Mouse (Mus musculus) limb, embryonic 12.5 days (tissue): ENCODE data around the gene Ppp1r32. TPM values are rescaled to one million over a fixed set of nuclear protein-coding genes. Genes with fewer than 3 reads are reported as not detected.

ENCODE experiments used
- ATAC-seq: fragments of 200-750 bp; cut with Nextera tagmentation; 2 replicates; pipeline ENCODE4 v1.8.0; 2017; ENCODE audit warnings: low read depth, moderate TSS enrichment; ENCODE audit not compliant: insufficient number of reproducible peaks, insufficient read depth, low FRiP score, low TSS enrichment
- H3K27ac ChIP-seq: fragments of 300-500 bp; sonication (generic); 2 replicates; pipeline ENCODE4 v1.5.1; 2016; ENCODE audit warnings: mild to moderate bottlenecking, moderate library complexity
- H3K27me3 ChIP-seq: fragments of 300-500 bp; sonication (generic); 2 replicates; pipeline ENCODE4 v1.6.1; 2016; ENCODE audit warnings: mild to moderate bottlenecking, moderate library complexity
- H3K36me3 ChIP-seq: fragments of 300-500 bp; sonication (generic); 2 replicates; pipeline ENCODE4 v1.6.1; 2016; ENCODE audit warnings: mild to moderate bottlenecking, moderate library complexity
- H3K4me1 ChIP-seq: fragments of 300-500 bp; sonication (generic); replicated peaks from 2 replicates; pipeline ENCODE4 v1.6.1; 2016
- H3K4me2 ChIP-seq: fragments of 300-500 bp; sonication (generic); 2 replicates; pipeline ENCODE4 v1.6.1; 2016; ENCODE audit warnings: mild to moderate bottlenecking, moderate library complexity
- H3K4me3 ChIP-seq: fragments of 300-500 bp; sonication (generic); replicated peaks from 2 replicates; pipeline ENCODE4 v1.5.1; 2016; ENCODE audit warnings: mild to moderate bottlenecking
- H3K9ac ChIP-seq: fragments of 300-500 bp; sonication (generic); replicated peaks from 2 replicates; pipeline ENCODE4 v1.6.1; 2016; ENCODE audit warnings: mild to moderate bottlenecking, moderate library complexity
- H3K9me3 ChIP-seq: fragments of 300-500 bp; sonication (generic); 2 replicates; pipeline ENCODE4 v1.6.1; 2016; ENCODE audit warnings: mild to moderate bottlenecking, moderate library complexity
- WGBS: fragments of 180-500 bp; shearing (Covaris S2); methylation state at CpG from one replicate; pipeline ENCODE4 v1.1.7; 2016; 5-methylcytosine and 5-hydroxymethylcytosine counted together
- polyA plus RNA-seq: library from polyadenylated mRNA; unstranded; fragments of >200 nt; fragmentation: Nextera tagmentation; extraction: Ambion mirVana; gene quantifications from 2 replicates; pipeline ENCODE4 v1.2.1, GENCODE M21; 2016

The Ppp1r32 gene
- polyA plus RNA-seq = not detected in 2 replicates

DNA sequence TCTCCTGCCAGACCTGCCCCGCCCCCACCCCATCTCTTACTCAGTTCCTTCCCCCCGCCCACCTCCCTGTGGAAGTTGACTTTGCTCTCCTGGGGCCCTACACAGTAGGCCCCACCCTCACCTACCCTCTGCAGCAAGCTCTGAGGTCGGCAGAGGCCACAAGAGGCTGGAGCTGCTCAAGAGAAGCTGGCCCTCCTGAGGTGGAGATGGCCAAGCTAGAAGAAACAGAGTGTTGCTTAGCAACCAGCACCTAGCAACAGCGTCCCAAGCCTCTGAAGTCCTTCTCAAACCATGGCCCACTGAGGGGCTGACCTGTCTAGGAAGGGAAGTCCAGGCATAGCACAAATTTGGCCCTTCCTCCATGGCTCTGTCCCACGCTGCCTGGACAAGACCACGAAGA is at the start of gene Ppp1r32:
Gene Ppp1r32, minus strand, starts transcription at position 226 of the 400 bp plus-strand sequence.
- Histone ChIP-seq H3K36me3 (no peaks in the 10 kb centered on the region), H3K27ac (no peak within 1 kb of the TSS), H3K4me1 (no peaks in the 10 kb centered on the region), H3K4me3 (no peak within 1 kb of the TSS), H3K9me3 (no peaks in the 10 kb centered on the region), H3K4me2 (no peak within 1 kb of the TSS), H3K27me3 (0 out of 2 replicates have a peak, but pooled peaks cover 7% of the 10 kb centered on the region), H3K9ac (no peak within 1 kb of the TSS)
- ATAC-seq = no peak
- 32% methylated on average over 6 of the region's 6 CpGs for WGBS

DNA sequence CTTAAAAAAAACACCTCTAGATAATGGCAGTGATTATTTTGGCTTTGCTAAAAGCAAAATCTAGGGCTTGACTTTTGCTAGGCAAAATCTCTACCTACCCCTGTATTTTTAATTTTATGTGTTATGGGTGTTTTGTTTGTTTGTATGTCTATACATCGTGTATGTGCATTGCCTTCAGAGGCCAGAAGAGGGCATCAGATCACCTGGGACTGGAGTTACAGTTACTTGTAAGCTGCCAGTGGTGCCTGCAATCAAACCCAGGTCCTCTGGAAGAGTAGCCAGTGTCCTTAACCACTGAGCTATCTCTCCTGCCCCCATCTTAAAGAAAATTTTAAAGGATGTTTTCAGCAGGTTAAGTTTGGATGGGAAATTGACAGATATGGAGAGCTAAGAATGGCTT is 47.4 kb upstream of the Ppp1r32 start:
- H3K27ac ChIP-seq = no peak overlapping the region
- H3K4me3 ChIP-seq = no peak overlapping the region
- H3K27me3 ChIP-seq = no peaks in the 10 kb centered on the region
- H3K9ac ChIP-seq = no peak overlapping the region
- H3K4me1 ChIP-seq = peaks cover 17% of the 10 kb centered on the region
- no peak overlapping the region for H3K4me2 ChIP-seq
- no peak for ATAC-seq
- H3K36me3 ChIP-seq = peaks cover 60% of the 10 kb centered on the region
- no peaks in the 10 kb centered on the region for H3K9me3 ChIP-seq
- WGBS = 97% methylated on average over 1 of the region's 1 CpGs

DNA sequence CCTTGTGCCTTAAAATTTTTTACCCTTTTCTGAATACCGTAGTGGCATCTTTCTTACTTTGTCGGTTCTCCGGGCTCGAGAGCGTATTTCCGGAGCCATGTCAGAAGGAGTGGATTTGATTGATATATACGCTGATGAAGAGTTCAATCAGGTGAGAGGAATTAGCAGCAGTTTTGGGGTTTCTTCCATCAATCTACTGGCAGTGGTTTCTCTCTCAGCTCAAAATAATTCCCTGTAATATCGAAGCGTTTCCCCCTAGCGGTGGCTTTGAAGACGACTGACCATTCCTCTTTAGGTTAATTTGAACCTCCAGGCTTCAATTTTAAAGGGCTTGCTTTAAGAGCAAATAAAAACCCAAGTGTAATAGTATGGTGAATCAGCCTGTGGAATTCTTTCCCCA is 43.2 kb upstream of the Ppp1r32 start, which contains the start of gene Sdhaf2:
Gene Sdhaf2, minus strand, starts transcription at position 233 of the 400 bp plus-strand sequence.
- Histone ChIP-seq H3K36me3 (peaks cover 24% of the 10 kb centered on the region), H3K9me3 (no peaks in the 10 kb centered on the region), H3K4me2 (peak within 1 kb of the TSS; percentile 73), H3K27ac (peak within 1 kb of the TSS; percentile 99), H3K27me3 (no peaks in the 10 kb centered on the region), H3K4me1 (peaks cover 21% of the 10 kb centered on the region), H3K9ac (peak within 1 kb of the TSS; percentile 97), H3K4me3 (peak within 1 kb of the TSS; percentile 90)
- ATAC-seq = no peak
- under 1% methylated on average over 11 of the region's 11 CpGs for WGBS

DNA sequence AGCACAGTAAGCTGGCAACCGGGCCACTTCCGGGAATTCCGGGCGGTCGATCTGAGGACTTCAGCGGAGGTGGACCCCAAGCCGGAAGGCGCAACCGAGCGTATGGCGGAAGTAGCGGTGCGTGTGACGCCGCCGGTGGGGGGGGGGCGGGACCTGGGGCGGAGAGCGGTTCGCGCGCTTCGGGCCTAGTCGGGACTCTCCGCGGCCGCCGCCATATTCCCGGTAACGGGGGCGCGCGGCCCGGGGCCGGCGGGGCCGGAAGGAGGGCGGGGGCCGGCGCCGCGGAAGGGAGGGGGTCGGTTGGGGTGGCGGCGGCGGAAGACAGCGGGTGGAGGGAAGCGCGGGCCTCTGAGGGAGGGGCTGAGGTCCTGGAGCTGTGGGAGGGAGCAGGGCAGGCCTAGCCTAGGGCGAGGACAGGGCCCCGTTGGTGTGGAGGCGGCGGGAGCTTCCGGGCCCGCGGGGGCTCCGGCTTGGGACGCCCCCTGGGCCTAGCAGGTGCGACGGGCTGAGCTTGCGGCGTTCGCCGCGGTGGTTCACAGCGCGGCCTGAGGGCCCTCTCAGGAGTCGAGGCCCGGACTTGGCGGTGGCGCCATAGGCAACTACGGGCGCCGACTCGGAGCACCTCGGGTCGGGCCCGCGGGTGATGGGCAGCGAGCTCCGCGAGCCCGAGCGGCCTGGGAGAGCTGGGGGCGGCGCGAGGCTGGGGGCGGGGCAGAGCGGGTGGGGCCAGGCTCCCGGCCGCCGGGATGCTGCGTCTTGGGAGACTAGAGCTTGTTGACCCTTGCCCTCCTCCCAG is 42.6 kb upstream of the Ppp1r32 start, which contains the start of gene Cpsf7:
Gene Cpsf7, plus strand, starts transcription at position 161 of the 796 bp plus-strand sequence.
- Histone ChIP-seq H3K27ac (peak within 1 kb of the TSS; percentile 99), H3K9ac (peak within 1 kb of the TSS; percentile 97), H3K4me3 (peak within 1 kb of the TSS; percentile 90), H3K9me3 (no peaks in the 10 kb centered on the region), H3K27me3 (no peaks in the 10 kb centered on the region), H3K36me3 (peaks cover 18% of the 10 kb centered on the region), H3K4me2 (peak within 1 kb of the TSS; percentile 73), H3K4me1 (peaks cover 21% of the 10 kb centered on the region)
- under 1% methylated on average over 86 of the region's 93 CpGs for WGBS
- ATAC-seq = peak; percentile 94

DNA sequence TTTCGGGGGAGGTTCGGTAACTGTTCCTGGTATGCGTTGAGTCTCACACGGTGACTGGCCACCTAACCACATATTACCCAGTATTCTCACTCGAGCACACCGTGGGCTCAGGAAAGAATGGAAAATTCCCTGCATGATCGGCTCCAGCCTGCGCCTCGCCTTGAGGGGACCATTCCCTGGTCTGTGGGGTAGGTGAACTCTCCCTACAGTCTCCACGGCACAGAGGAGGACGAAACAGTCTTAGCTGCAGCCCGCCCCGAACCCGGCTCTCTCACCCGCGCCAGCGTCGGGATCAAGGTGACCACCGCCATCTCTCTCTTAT is 42.0 kb upstream of the Ppp1r32 start:
- Histone ChIP-seq H3K27me3 (no peaks in the 10 kb centered on the region), H3K4me1 (peaks cover 21% of the 10 kb centered on the region), H3K36me3 (peaks cover 14% of the 10 kb centered on the region), H3K9ac (peak overlapping the region; percentile 97), H3K27ac (peak overlapping the region; percentile 99), H3K4me3 (peak overlapping the region; percentile 90), H3K9me3 (no peaks in the 10 kb centered on the region), H3K4me2 (peak overlapping the region; percentile 73)
- under 1% methylated on average over 19 of the region's 19 CpGs for whole genome bisulfite sequencing
- peak; percentile 49; the same call in 1 of the 2 replicates for ATAC-seq

DNA sequence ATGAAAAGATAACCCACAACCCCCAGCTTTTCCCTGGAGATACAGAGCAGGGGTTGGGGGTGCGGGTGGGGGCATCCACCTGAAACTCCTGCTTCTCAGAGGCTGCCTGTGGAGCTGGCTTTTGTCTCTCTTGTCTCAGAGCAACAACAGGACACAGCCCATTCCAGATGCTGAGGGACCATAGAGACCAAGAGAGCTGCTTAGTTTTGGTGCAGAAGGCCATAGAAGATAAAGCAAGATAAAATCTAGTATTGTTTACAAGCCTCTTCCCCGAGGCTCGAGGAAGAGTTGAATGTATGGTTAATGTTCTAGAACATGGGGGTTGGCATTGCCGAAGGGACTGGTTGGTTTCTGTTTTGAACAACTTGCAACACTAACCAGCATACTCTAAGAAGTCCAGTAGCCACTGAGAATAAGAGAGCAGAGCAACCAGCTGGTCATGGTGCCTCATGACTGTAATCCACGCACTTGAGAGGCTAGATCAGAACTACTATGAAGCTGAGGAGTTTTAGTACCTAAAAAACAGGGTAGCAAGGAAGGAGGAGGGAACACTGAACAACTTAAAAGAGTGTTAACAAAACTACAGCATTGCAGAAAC is 40.9 kb upstream of the Ppp1r32 start:
- no peaks in the 10 kb centered on the region for H3K27me3 ChIP-seq
- H3K4me3 ChIP-seq = no peak overlapping the region
- H3K36me3 ChIP-seq = peaks cover 9% of the 10 kb centered on the region
- peak overlapping the region; percentile 73 for H3K4me2 ChIP-seq
- no peak overlapping the region for H3K27ac ChIP-seq
- H3K9me3 ChIP-seq = no peaks in the 10 kb centered on the region
- no peak for ATAC-seq
- WGBS = 82% methylated on average over 5 of the region's 5 CpGs
- H3K9ac ChIP-seq = no peak overlapping the region
- H3K4me1 ChIP-seq = peaks cover 21% of the 10 kb centered on the region

DNA sequence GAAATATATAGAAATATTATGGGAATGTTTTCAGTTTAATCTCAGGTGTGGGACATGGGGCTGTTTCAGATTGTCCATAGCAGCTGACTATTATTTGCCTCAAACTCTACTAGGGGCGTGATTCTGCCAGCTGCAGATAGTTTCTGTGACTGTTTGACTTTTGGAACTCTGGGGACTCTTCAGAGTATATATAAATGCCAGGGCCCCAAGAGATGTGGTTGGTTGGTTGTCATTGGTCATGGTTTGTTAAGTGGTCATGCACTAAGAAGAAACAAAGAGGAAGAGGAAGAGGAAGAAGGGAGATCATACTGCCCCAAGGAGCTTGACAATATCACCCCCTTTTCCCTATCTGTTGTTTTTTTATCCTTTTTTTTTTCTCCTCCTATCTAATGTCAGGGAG is 39.2 kb upstream of the Ppp1r32 start:
- 84% methylated on average over 1 of the region's 1 CpGs for WGBS

DNA sequence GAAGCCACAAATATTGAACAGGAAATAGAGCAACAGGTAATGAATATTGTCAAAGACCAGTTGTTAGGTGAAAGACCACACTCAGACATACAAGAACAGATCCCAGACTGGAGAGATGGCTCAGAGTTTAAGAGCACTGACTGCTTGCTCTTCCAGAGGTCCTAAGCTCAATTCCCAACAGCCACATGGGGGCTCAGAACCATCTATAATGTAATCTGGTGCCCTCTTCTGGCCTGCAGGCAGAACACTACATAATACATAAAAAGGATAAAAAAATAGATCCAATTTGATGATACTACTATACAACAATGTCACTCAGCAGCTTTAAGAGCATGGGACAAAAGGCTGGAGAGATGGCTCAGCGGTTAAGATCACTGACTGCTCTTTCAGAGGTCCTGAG is 37.6 kb upstream of the Ppp1r32 start:
- WGBS = 52% methylated on average over 1 of the region's 1 CpGs
- H3K27ac ChIP-seq = no peak overlapping the region
- H3K4me1 ChIP-seq = peaks cover 4% of the 10 kb centered on the region
- no peak overlapping the region for H3K4me3 ChIP-seq
- no peak for ATAC-seq
- H3K9ac ChIP-seq = no peak overlapping the region
- no peaks in the 10 kb centered on the region for H3K9me3 ChIP-seq
- no peak overlapping the region for H3K4me2 ChIP-seq
- peaks cover 22% of the 10 kb centered on the region for H3K36me3 ChIP-seq
- H3K27me3 ChIP-seq = no peaks in the 10 kb centered on the region

More for the DNA sequence above, 39.2 kb upstream of the Ppp1r32 start:
- Histone ChIP-seq H3K4me3 (no peak overlapping the region), H3K9ac (no peak overlapping the region), H3K9me3 (no peaks in the 10 kb centered on the region), H3K4me1 (peaks cover 13% of the 10 kb centered on the region), H3K36me3 (peaks cover 6% of the 10 kb centered on the region), H3K27me3 (no peaks in the 10 kb centered on the region), H3K4me2 (no peak overlapping the region), H3K27ac (no peak overlapping the region)
- no peak for ATAC-seq

DNA sequence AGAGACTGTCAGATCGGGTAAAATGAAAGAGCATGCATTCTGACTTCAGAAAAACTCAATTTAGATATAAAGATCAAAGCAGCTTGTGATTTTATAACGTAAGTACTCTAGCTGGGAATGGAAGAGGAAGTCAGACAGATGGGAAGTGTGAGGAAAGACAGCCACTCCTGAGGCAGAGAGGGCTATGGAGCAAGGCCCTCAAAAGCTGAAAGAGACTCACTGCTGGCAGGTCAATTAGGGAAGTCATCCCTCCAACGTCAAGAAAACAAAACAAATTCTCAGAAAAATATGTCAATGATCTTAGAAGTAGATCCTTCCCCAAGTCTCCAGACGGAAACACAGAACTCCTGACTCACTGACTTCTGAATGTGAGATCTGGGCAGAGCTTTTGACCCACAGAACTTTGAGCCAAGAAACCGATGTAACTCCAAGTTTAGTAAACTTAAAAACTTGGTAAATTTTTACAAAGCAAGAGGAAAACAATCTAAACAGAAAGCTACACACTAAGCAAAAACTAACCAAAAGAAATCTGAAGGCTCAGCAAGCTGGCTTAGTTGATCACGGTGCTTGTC is 28.1 kb upstream of the Ppp1r32 start:
- WGBS = 79% methylated on average over 6 of the region's 6 CpGs
- Histone ChIP-seq H3K36me3 (peaks cover 52% of the 10 kb centered on the region), H3K27ac (no peak overlapping the region), H3K27me3 (no peaks in the 10 kb centered on the region), H3K4me3 (no peak overlapping the region), H3K9ac (no peak overlapping the region), H3K9me3 (no peaks in the 10 kb centered on the region), H3K4me1 (no peaks in the 10 kb centered on the region), H3K4me2 (no peak overlapping the region)
- ATAC-seq = no peak

DNA sequence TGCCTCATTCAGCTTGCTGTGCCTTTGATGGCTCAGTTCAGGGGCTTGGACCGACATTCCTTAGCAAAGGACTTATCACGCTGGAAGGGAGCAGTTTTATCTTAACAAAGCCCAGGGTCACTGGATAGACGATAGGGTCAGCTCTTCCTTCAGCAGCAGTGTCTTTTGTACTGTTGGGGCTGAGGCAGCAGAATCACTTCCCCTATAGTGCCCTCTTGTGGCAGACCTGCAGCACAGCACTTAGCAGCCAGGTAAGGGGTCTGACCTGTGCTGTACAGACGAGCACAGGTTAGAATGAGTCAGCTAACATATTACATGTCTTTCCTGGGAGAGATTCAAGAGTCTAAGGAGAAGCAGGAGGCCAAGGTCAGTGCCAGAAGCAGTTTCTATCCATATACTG is 19.8 kb upstream of the Ppp1r32 start:
- Histone ChIP-seq H3K27ac (no peak overlapping the region), H3K4me3 (no peak overlapping the region), H3K4me1 (no peaks in the 10 kb centered on the region), H3K9ac (no peak overlapping the region), H3K4me2 (no peak overlapping the region), H3K9me3 (no peaks in the 10 kb centered on the region), H3K27me3 (no peaks in the 10 kb centered on the region), H3K36me3 (peaks cover 77% of the 10 kb centered on the region)
- ATAC-seq = 0 out of 2 replicates have a peak, but pooled peaks have one; percentile 42
- WGBS = 21% methylated on average over 4 of the region's 4 CpGs

DNA sequence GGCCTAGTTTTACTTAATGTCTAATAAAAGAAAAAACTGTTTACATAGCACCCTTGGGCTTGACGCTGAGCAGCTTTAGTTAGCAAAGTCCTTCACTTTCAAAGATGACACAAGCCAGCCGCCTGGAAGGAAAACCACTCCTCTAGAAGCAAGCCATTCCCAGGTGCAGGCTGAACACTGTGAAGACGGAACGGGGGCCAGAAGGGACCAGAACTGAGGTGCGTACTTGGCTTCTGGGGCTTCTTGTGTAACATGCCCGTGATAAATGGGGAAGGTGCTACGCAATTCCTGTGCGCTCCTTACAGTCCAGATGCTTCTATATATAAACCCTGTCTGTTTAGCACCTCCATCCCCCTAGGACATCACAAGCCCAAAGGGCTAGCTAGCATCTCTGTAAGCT is 17.9 kb upstream of the Ppp1r32 start:
- Histone ChIP-seq H3K27me3 (no peaks in the 10 kb centered on the region), H3K36me3 (peaks cover 60% of the 10 kb centered on the region), H3K9ac (no peak overlapping the region), H3K4me1 (no peaks in the 10 kb centered on the region), H3K9me3 (no peaks in the 10 kb centered on the region), H3K4me3 (no peak overlapping the region), H3K4me2 (no peak overlapping the region), H3K27ac (no peak overlapping the region)
- 91% methylated on average over 8 of the region's 8 CpGs for WGBS
- ATAC-seq = no peak
